ENCODE assay signal across 9 mouse cellular contexts in the genomic region with DNA sequence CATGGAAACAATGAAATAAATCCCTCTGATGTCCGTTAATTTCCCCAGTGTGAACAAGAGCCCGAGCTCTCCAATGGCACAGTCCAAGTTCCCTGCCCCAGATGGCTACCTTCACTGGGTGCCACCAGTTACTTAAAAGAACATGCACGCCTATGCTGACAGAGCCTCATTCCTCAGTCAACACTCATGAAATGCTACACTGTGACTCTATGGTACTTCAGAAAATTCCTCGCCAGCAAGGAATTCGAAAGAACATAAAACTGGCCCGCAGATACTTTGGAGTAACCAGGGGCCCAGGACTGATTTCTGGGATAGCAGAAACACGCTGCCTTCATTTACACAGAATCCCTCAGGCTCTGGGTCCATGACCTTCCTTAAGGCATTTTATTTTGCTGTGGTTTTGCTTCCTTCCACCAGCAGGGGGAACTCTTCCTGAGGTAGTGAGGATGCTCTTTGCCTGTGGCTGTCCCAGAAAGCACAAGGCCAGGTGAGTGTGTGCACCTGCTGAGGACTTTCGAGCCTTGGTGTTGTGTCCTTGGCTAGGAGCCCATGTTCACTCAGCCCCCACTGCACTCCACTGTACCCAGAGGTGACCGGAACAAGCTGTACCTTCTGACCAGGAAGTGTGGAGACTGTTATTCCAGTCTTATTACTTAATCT.
DNase-seq lines count a peak whose midpoint lies in the region; ATAC-seq and TF ChIP-seq lines count a peak whose summit lies in the region.
"Had no signal": no experiment of that assay in that cellular context is flagged by ENCODE, and none has a peak within 500 bp of the region (broad histone marks: within the 10 kb centered on the region; RNA-seq: fewer than 3 reads in every experiment).

No protein-coding gene starts in this region.

- DNase-seq in kidney, adult 18-20 months, result peak; percentile 55
- peak; percentile 52 for DNase-seq in cerebellum, adult 11 months
- DNase-seq in kidney, adult 2 months, result peak; percentile 71
- peak; percentile 61 for DNase-seq in testis, postnatal 10 days (ENCODE audit: low spot score)

- H3K27me3 ChIP-seq in kidney, embryonic 15.5 days, result no peaks in the 10 kb centered on the region
- no peaks in the 10 kb centered on the region for H3K27me3 ChIP-seq in forebrain, embryonic 16.5 days (replicated peaks; ENCODE audit: control insufficient read depth, insufficient read depth, low read length)
- no peaks in the 10 kb centered on the region for H3K27me3 ChIP-seq in kidney, adult 2 months (replicated peaks; ENCODE audit: control insufficient read depth, insufficient read depth, low read length)
- no peaks in the 10 kb centered on the region for H3K27me3 ChIP-seq in liver, embryonic 16.5 days (ENCODE audit: control insufficient read depth, insufficient read depth, low read depth, low read length)
- no peaks in the 10 kb centered on the region for H3K27me3 ChIP-seq in neural tube, embryonic 14.5 days (ENCODE audit: control insufficient read depth, insufficient read depth, low read length)

- no peak; the same call in 1 of the 2 replicates for ATAC-seq in kidney, embryonic 15.5 days (replicated peaks; ENCODE audit: low FRiP score)
- ATAC-seq in forebrain, embryonic 16.5 days, result 0 out of 2 replicates have a peak, but pooled peaks have one; percentile 8
- peak; percentile 21; the same call in 1 of the 2 replicates for ATAC-seq in liver, embryonic 16.5 days (ENCODE audit: low read depth)
- peak; percentile 41; the same call in 1 of the 2 replicates for ATAC-seq in neural tube, embryonic 14.5 days (ENCODE audit: low read depth)

- no peaks in the 10 kb centered on the region for H3K9me3 ChIP-seq in kidney, embryonic 15.5 days (replicated peaks)
- H3K9me3 ChIP-seq in forebrain, embryonic 16.5 days (ENCODE audit: control insufficient read depth, low read length), result no peaks in the 10 kb centered on the region
- H3K9me3 ChIP-seq in liver, embryonic 16.5 days (replicated peaks; ENCODE audit: control insufficient read depth, low read length), result no peaks in the 10 kb centered on the region
- H3K9me3 ChIP-seq in neural tube, embryonic 14.5 days (ENCODE audit: control insufficient read depth, low read length), result no peaks in the 10 kb centered on the region

- no peak for TF ChIP-seq POLR2A in kidney, adult 2 months (IDR thresholded peaks at IDR 0.05; ENCODE audit: low read depth, low read length)

- H3K4me3 ChIP-seq in kidney, embryonic 15.5 days (replicated peaks), result no peak overlapping the region
- no peak overlapping the region for H3K4me3 ChIP-seq in forebrain, embryonic 16.5 days (replicated peaks; ENCODE audit: low read length)
- H3K4me3 ChIP-seq in kidney, adult 2 months (ENCODE audit: insufficient read depth, low read depth, low read length), result no peak overlapping the region
- no peak overlapping the region for H3K4me3 ChIP-seq in liver, embryonic 16.5 days (ENCODE audit: low read depth, low read length)
- no peak overlapping the region for H3K4me3 ChIP-seq in neural tube, embryonic 14.5 days (ENCODE audit: low read depth, low read length)

- no peak overlapping the region for H3K27ac ChIP-seq in kidney, embryonic 15.5 days
- no peak overlapping the region for H3K27ac ChIP-seq in forebrain, embryonic 16.5 days (ENCODE audit: low read length)
- no peak overlapping the region for H3K27ac ChIP-seq in kidney, adult 2 months (ENCODE audit: insufficient read depth, low read depth, low read length)
- H3K27ac ChIP-seq in liver, embryonic 16.5 days (ENCODE audit: low read length), result no peak overlapping the region
- H3K27ac ChIP-seq in neural tube, embryonic 14.5 days (ENCODE audit: low read depth, low read length), result no peak overlapping the region
- H3K27ac ChIP-seq: macrophage had no signal

- 70% methylated on average over 9 of the region's 9 CpGs for WGBS in kidney, embryonic 15.5 days
- WGBS in forebrain, embryonic 16.5 days, result 74% methylated on average over 9 of the region's 9 CpGs
- WGBS in kidney, adult 2 months, result 62% methylated on average over 9 of the region's 9 CpGs
- 67% methylated on average over 9 of the region's 9 CpGs for WGBS in liver, embryonic 16.5 days (ENCODE audit: insufficient replicate concordance)
- WGBS in neural tube, embryonic 14.5 days, result 76% methylated on average over 9 of the region's 9 CpGs

- H3K9ac ChIP-seq in kidney, embryonic 15.5 days, result no peak overlapping the region
- H3K9ac ChIP-seq in forebrain, embryonic 16.5 days (replicated peaks; ENCODE audit: low read depth, low read length), result no peak overlapping the region
- no peak overlapping the region for H3K9ac ChIP-seq in liver, embryonic 16.5 days (ENCODE audit: low read depth, low read length)
- no peak overlapping the region for H3K9ac ChIP-seq in neural tube, embryonic 14.5 days (replicated peaks; ENCODE audit: low read depth, low read length)

- no peaks in the 10 kb centered on the region for H3K4me1 ChIP-seq in kidney, embryonic 15.5 days
- H3K4me1 ChIP-seq in forebrain, embryonic 16.5 days (replicated peaks; ENCODE audit: control insufficient read depth, insufficient read depth, low read length), result peaks cover 12% of the 10 kb centered on the region
- H3K4me1 ChIP-seq in kidney, adult 2 months (ENCODE audit: control insufficient read depth, insufficient read depth, low read length), result no peaks in the 10 kb centered on the region
- H3K4me1 ChIP-seq in liver, embryonic 16.5 days (ENCODE audit: control insufficient read depth, low read depth, low read length), result no peaks in the 10 kb centered on the region
- no peaks in the 10 kb centered on the region for H3K4me1 ChIP-seq in neural tube, embryonic 14.5 days (ENCODE audit: control insufficient read depth, insufficient read depth, low read length)

- H3K4me2 ChIP-seq in kidney, embryonic 15.5 days, result no peak overlapping the region
- H3K4me2 ChIP-seq in forebrain, embryonic 16.5 days (ENCODE audit: low read length), result no peak overlapping the region
- H3K4me2 ChIP-seq in liver, embryonic 16.5 days (ENCODE audit: low read depth, low read length), result no peak overlapping the region
- H3K4me2 ChIP-seq in neural tube, embryonic 14.5 days (ENCODE audit: low read depth, low read length), result no peak overlapping the region

- peak; percentile 76 for TF ChIP-seq CTCF in kidney, adult 2 months (conservative IDR thresholded peaks at IDR 0.05; ENCODE audit: insufficient read depth, insufficient read length, low read depth, low read length)

- peaks cover 25% of the 10 kb centered on the region for H3K36me3 ChIP-seq in kidney, embryonic 15.5 days
- H3K36me3 ChIP-seq in forebrain, embryonic 16.5 days (ENCODE audit: control insufficient read depth, insufficient read depth), result no peaks in the 10 kb centered on the region
- H3K36me3 ChIP-seq in kidney, adult 2 months (ENCODE audit: control insufficient read depth, insufficient read depth, low read length), result no peaks in the 10 kb centered on the region
- H3K36me3 ChIP-seq in liver, embryonic 16.5 days (ENCODE audit: control insufficient read depth, insufficient read depth), result no peaks in the 10 kb centered on the region
- H3K36me3 ChIP-seq in neural tube, embryonic 14.5 days (ENCODE audit: control insufficient read depth, insufficient read depth, low read length), result no peaks in the 10 kb centered on the region
